Mouse (Mus musculus): ENCODE results near the gene Pigu. TPM values are rescaled to one million over a fixed set of nuclear protein-coding genes. Genes with fewer than 3 reads are reported as not detected.

Gene Pigu
- polyA plus RNA-seq (2015; fragmentation: Nextera tagmentation; extraction: Ambion mirVana) = 20.6 and 22.1 TPM in 2 replicates

- Histone ChIP-seq H3K27me3 (ENCODE audit: control insufficient read depth, insufficient read depth, low read depth, low read length) (no peaks in the 10 kb centered on the region), H3K9ac (ENCODE audit: low read depth, low read length) (peak within 1 kb of the TSS; percentile 67), H3K9me3 (replicated peaks; ENCODE audit: control insufficient read depth, low read length) (no peaks in the 10 kb centered on the region), H3K27ac (ENCODE audit: low read length) (peak within 1 kb of the TSS; percentile 84), H3K36me3 (ENCODE audit: control insufficient read depth, insufficient read depth) (no peaks in the 10 kb centered on the region), H3K4me3 (ENCODE audit: low read depth, low read length) (peak within 1 kb of the TSS; percentile 68), H3K4me2 (ENCODE audit: low read depth, low read length) (peak within 1 kb of the TSS; percentile 88), H3K4me1 (ENCODE audit: control insufficient read depth, low read depth, low read length) (peaks cover 15% of the 10 kb centered on the region)
- 0% methylated on average over 38 of the region's 38 CpGs for WGBS (ENCODE audit: insufficient replicate concordance)
- ATAC-seq (ENCODE audit: low read depth) = peak; percentile 97
Measured at GRCm38 (mm10) chr2:155356971-155357591, at the start of gene Pigu. Gene Pigu (minus strand): TSS chr2:155357430.

GRCm38 (mm10) chr2:155404635-155405034 is 47.4 kb upstream of the Pigu start:
- Histone ChIP-seq H3K9ac (ENCODE audit: low read depth, low read length) (no peak overlapping the region), H3K4me3 (ENCODE audit: low read depth, low read length) (no peak overlapping the region), H3K9me3 (replicated peaks; ENCODE audit: control insufficient read depth, low read length) (no peaks in the 10 kb centered on the region), H3K27ac (ENCODE audit: low read length) (no peak overlapping the region), H3K4me1 (ENCODE audit: control insufficient read depth, low read depth, low read length) (no peaks in the 10 kb centered on the region), H3K36me3 (ENCODE audit: control insufficient read depth, insufficient read depth) (peaks cover 10% of the 10 kb centered on the region), H3K27me3 (ENCODE audit: control insufficient read depth, insufficient read depth, low read depth, low read length) (no peaks in the 10 kb centered on the region), H3K4me2 (ENCODE audit: low read depth, low read length) (no peak overlapping the region)
- ATAC-seq (ENCODE audit: low read depth) = no peak
- WGBS (ENCODE audit: insufficient replicate concordance) = 68% methylated on average over 1 of the region's 1 CpGs

GRCm38 (mm10) chr2:155401926-155402325 is 44.7 kb upstream of the Pigu start:
- ATAC-seq (ENCODE audit: low read depth) = no peak
- 87% methylated on average over 4 of the region's 4 CpGs for WGBS (ENCODE audit: insufficient replicate concordance)
- peaks cover 9% of the 10 kb centered on the region for H3K36me3 ChIP-seq (ENCODE audit: control insufficient read depth, insufficient read depth)

DNA sequence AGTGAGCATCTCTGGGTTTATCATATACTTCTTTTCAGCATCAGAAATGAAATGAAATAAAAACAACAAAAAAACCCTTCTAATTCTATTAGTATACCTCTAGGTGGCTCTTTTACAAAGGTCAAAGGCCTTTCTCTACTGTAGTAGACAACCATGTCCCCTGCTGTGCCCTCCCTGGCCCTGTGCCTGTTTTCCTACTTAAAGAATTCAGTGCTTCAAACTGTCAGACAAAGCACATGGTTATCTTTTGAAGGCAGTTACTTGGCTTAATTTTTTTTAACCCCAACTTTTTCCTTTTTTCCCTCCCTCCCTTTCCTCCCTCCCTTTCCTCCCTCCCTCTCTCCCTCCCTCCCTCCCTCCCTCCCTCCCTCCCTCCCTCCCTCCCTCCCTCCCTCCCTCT is 43.0 kb upstream of the Pigu start:
- Histone ChIP-seq H3K9me3 (replicated peaks; ENCODE audit: control insufficient read depth, low read length) (no peaks in the 10 kb centered on the region), H3K4me3 (ENCODE audit: low read depth, low read length) (no peak overlapping the region), H3K4me1 (ENCODE audit: control insufficient read depth, low read depth, low read length) (no peaks in the 10 kb centered on the region), H3K27me3 (ENCODE audit: control insufficient read depth, insufficient read depth, low read depth, low read length) (no peaks in the 10 kb centered on the region), H3K27ac (ENCODE audit: low read length) (no peak overlapping the region), H3K4me2 (ENCODE audit: low read depth, low read length) (no peak overlapping the region), H3K9ac (ENCODE audit: low read depth, low read length) (no peak overlapping the region), H3K36me3 (ENCODE audit: control insufficient read depth, insufficient read depth) (peaks cover 3% of the 10 kb centered on the region; the same call in 1 of the 2 replicates)
- no peak for ATAC-seq (ENCODE audit: low read depth)

More at GRCm38 (mm10) chr2:155401926-155402325, 44.7 kb upstream of the Pigu start:
- H3K4me2 ChIP-seq (ENCODE audit: low read depth, low read length) = no peak overlapping the region
- H3K27me3 ChIP-seq (ENCODE audit: control insufficient read depth, insufficient read depth, low read depth, low read length) = no peaks in the 10 kb centered on the region
- H3K9me3 ChIP-seq (replicated peaks; ENCODE audit: control insufficient read depth, low read length) = no peaks in the 10 kb centered on the region
- no peak overlapping the region for H3K4me3 ChIP-seq (ENCODE audit: low read depth, low read length)
- H3K27ac ChIP-seq (ENCODE audit: low read length) = no peak overlapping the region
- no peaks in the 10 kb centered on the region for H3K4me1 ChIP-seq (ENCODE audit: control insufficient read depth, low read depth, low read length)
- H3K9ac ChIP-seq (ENCODE audit: low read depth, low read length) = no peak overlapping the region

- Histone ChIP-seq H3K4me3 (ENCODE audit: low read depth, low read length) (no peak overlapping the region), H3K27me3 (ENCODE audit: control insufficient read depth, insufficient read depth, low read depth, low read length) (no peaks in the 10 kb centered on the region), H3K9me3 (replicated peaks; ENCODE audit: control insufficient read depth, low read length) (no peaks in the 10 kb centered on the region), H3K27ac (ENCODE audit: low read length) (no peak overlapping the region), H3K4me1 (ENCODE audit: control insufficient read depth, low read depth, low read length) (no peaks in the 10 kb centered on the region), H3K4me2 (ENCODE audit: low read depth, low read length) (no peak overlapping the region), H3K9ac (ENCODE audit: low read depth, low read length) (no peak overlapping the region), H3K36me3 (ENCODE audit: control insufficient read depth, insufficient read depth) (0 out of 2 replicates have a peak, but pooled peaks cover 3% of the 10 kb centered on the region)
- ATAC-seq (ENCODE audit: low read depth) = no peak
- 76% methylated on average over 5 of the region's 5 CpGs for WGBS (ENCODE audit: insufficient replicate concordance)
Measured at GRCm38 (mm10) chr2:155394586-155394985, 37.4 kb upstream of the Pigu start.

GRCm38 (mm10) chr2:155388573-155388972 is 31.3 kb upstream of the Pigu start:
- no peaks in the 10 kb centered on the region for H3K4me1 ChIP-seq (ENCODE audit: control insufficient read depth, low read depth, low read length)
- no peaks in the 10 kb centered on the region for H3K9me3 ChIP-seq (replicated peaks; ENCODE audit: control insufficient read depth, low read length)
- H3K4me3 ChIP-seq (ENCODE audit: low read depth, low read length) = no peak overlapping the region
- H3K27ac ChIP-seq (ENCODE audit: low read length) = no peak overlapping the region
- peaks cover 3% of the 10 kb centered on the region for H3K36me3 ChIP-seq (ENCODE audit: control insufficient read depth, insufficient read depth)
- no peaks in the 10 kb centered on the region for H3K27me3 ChIP-seq (ENCODE audit: control insufficient read depth, insufficient read depth, low read depth, low read length)
- no peak overlapping the region for H3K4me2 ChIP-seq (ENCODE audit: low read depth, low read length)
- ATAC-seq (ENCODE audit: low read depth) = no peak
- WGBS (ENCODE audit: insufficient replicate concordance) = 80% methylated on average over 2 of the region's 2 CpGs
- no peak overlapping the region for H3K9ac ChIP-seq (ENCODE audit: low read depth, low read length)

GRCm38 (mm10) chr2:155387052-155387451 is 29.8 kb upstream of the Pigu start:
- H3K4me1 ChIP-seq (ENCODE audit: control insufficient read depth, low read depth, low read length) = peaks cover 9% of the 10 kb centered on the region
- no peak overlapping the region for H3K9ac ChIP-seq (ENCODE audit: low read depth, low read length)
- no peak overlapping the region for H3K4me3 ChIP-seq (ENCODE audit: low read depth, low read length)
- no peak overlapping the region for H3K4me2 ChIP-seq (ENCODE audit: low read depth, low read length)
- no peaks in the 10 kb centered on the region for H3K9me3 ChIP-seq (replicated peaks; ENCODE audit: control insufficient read depth, low read length)
- H3K36me3 ChIP-seq (ENCODE audit: control insufficient read depth, insufficient read depth) = peaks cover 3% of the 10 kb centered on the region
- ATAC-seq (ENCODE audit: low read depth) = no peak
- no peak overlapping the region for H3K27ac ChIP-seq (ENCODE audit: low read length)
- no peaks in the 10 kb centered on the region for H3K27me3 ChIP-seq (ENCODE audit: control insufficient read depth, insufficient read depth, low read depth, low read length)
- 67% methylated on average over 4 of the region's 4 CpGs for WGBS (ENCODE audit: insufficient replicate concordance)

- WGBS (ENCODE audit: insufficient replicate concordance) = 26% methylated on average over 27 of the region's 27 CpGs
- Histone ChIP-seq H3K27me3 (ENCODE audit: control insufficient read depth, insufficient read depth, low read depth, low read length) (no peaks in the 10 kb centered on the region), H3K9ac (ENCODE audit: low read depth, low read length) (no peak overlapping the region), H3K9me3 (replicated peaks; ENCODE audit: control insufficient read depth, low read length) (no peaks in the 10 kb centered on the region), H3K4me3 (ENCODE audit: low read depth, low read length) (no peak overlapping the region), H3K4me2 (ENCODE audit: low read depth, low read length) (no peak overlapping the region), H3K36me3 (ENCODE audit: control insufficient read depth, insufficient read depth) (peaks cover 3% of the 10 kb centered on the region), H3K27ac (ENCODE audit: low read length) (no peak overlapping the region), H3K4me1 (ENCODE audit: control insufficient read depth, low read depth, low read length) (peaks cover 9% of the 10 kb centered on the region)
- no peak for ATAC-seq (ENCODE audit: low read depth)
Measured at GRCm38 (mm10) chr2:155386534-155386899, 29.3 kb upstream of the Pigu start.

DNA sequence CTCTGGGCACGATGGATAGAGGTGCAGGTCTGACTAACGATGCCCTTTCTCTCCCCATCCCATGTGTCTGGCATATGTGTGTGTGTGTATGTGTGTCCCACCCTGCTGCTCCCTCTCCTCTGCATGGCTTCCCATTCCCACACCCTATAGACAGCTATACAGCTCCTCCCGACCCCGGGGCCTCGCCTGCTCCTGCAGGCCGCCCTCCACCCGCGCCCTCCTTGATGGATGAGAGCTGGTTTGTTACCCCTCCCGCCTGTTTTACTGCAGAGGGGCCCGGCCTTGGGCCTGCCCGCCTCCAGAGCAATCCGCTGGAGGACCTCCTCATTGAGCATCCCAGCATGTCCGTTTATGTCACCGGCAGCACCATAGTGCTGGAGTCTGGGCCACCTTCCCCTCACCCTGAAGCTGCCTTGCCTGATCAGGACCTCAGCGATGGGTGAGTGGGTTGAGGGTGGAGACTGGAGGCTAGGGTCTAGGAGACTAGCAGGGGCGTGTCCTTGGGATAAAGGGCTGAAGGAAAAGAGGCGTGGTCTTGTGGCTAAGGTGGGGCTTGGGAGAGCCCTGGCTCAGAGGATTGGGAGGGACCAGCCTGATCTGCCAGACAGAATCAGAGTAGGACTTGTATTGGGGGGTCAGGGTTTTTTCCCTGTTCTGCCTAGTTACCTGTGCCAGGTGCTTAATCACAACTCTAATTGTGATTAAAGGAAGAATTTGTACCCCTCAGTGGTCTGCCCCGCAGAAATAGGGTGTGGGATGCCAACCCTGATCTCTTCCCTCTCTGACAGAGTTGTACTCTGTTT is 28.7 kb upstream of the Pigu start:
- ATAC-seq (ENCODE audit: low read depth) = no peak
- H3K36me3 ChIP-seq (ENCODE audit: control insufficient read depth, insufficient read depth) = peaks cover 3% of the 10 kb centered on the region
- no peak overlapping the region for H3K27ac ChIP-seq (ENCODE audit: low read length)
- WGBS (ENCODE audit: insufficient replicate concordance) = 58% methylated on average over 18 of the region's 18 CpGs
- H3K4me1 ChIP-seq (ENCODE audit: control insufficient read depth, low read depth, low read length) = peaks cover 14% of the 10 kb centered on the region
- no peak overlapping the region for H3K4me3 ChIP-seq (ENCODE audit: low read depth, low read length)
- H3K9me3 ChIP-seq (replicated peaks; ENCODE audit: control insufficient read depth, low read length) = no peaks in the 10 kb centered on the region
- no peak overlapping the region for H3K9ac ChIP-seq (ENCODE audit: low read depth, low read length)
- no peak overlapping the region for H3K4me2 ChIP-seq (ENCODE audit: low read depth, low read length)
- H3K27me3 ChIP-seq (ENCODE audit: control insufficient read depth, insufficient read depth, low read depth, low read length) = peaks cover 3% of the 10 kb centered on the region

All from liver, embryonic 16.5 days (tissue).